Comparison of ENCODE assay signal across 16 mouse cellular contexts in the genomic region with DNA sequence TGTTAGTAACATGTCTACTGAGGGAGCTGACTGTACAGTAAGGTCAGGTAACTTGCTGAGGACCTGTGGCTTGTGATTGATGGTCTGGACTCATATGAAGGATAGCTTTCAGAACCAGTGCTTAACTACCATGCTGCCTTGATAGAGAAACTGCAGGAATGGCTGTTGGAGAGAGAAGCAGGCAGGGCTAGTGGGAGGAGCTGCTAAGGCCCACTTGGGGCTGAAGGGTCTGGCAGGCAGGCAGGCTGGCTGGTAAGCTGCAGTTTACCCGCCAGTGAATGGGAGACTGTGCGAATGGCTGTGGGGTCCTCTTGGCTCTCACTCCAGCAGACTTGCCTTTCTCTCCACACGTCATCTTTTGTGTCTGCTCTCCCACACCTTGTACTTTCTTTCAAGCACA. TPM values are rescaled to one million over a fixed set of nuclear protein-coding genes. Genes with fewer than 3 reads are reported as not detected.
A peak's percentile ranks its signal among the peaks of the same experiment; 100 is the strongest.
DNase-seq lines count a peak whose midpoint lies in the region; ATAC-seq and TF ChIP-seq lines count a peak whose summit lies in the region.
"Had no signal": no experiment of that assay in that cellular context is flagged by ENCODE, and none has a peak within 500 bp of the region (broad histone marks: within the 10 kb centered on the region; RNA-seq: fewer than 3 reads in every experiment).

No protein-coding gene starts in this region.

- no peaks in the 10 kb centered on the region for H3K9me3 ChIP-seq in lung, postnatal 0 days (ENCODE audit: low read length)
- no peaks in the 10 kb centered on the region for H3K9me3 ChIP-seq in intestine, embryonic 15.5 days
- no peaks in the 10 kb centered on the region for H3K9me3 ChIP-seq in liver, postnatal 0 days (ENCODE audit: low read length)
- H3K9me3 ChIP-seq: heart, embryonic 15.5 days; limb, embryonic 15.5 days; midbrain, embryonic 15.5 days had no signal

- peak overlapping the region; percentile 14; the same call in 1 of the 2 replicates for H3K4me2 ChIP-seq in lung, postnatal 0 days (replicated peaks; ENCODE audit: low read depth, low read length)
- H3K4me2 ChIP-seq in intestine, embryonic 15.5 days (replicated peaks): no peak overlapping the region
- H3K4me2 ChIP-seq in liver, postnatal 0 days (ENCODE audit: low read depth, low read length): no peak overlapping the region; the same call in 1 of the 2 replicates
- H3K4me2 ChIP-seq: heart, embryonic 15.5 days; limb, embryonic 15.5 days; midbrain, embryonic 15.5 days had no signal

- TF ChIP-seq EP300 in lung, postnatal 0 days (IDR thresholded peaks at IDR 0.05): no peak
- TF ChIP-seq EP300 in liver, postnatal 0 days (IDR thresholded peaks at IDR 0.05; ENCODE audit: low read depth): no peak

- no peaks in the 10 kb centered on the region for H3K27me3 ChIP-seq in kidney, adult 2 months (replicated peaks; ENCODE audit: control insufficient read depth, insufficient read depth, low read length)
- H3K27me3 ChIP-seq in lung, postnatal 0 days (replicated peaks; ENCODE audit: insufficient read depth, low read length): no peaks in the 10 kb centered on the region
- H3K27me3 ChIP-seq in intestine, embryonic 15.5 days (replicated peaks): no peaks in the 10 kb centered on the region
- no peaks in the 10 kb centered on the region for H3K27me3 ChIP-seq in liver, postnatal 0 days (ENCODE audit: insufficient read depth, low read length)
- H3K27me3 ChIP-seq: heart, embryonic 15.5 days; limb, embryonic 15.5 days; midbrain, embryonic 15.5 days had no signal

- no peak for DNase-seq in kidney, adult 2 months
- DNase-seq in kidney, adult 18-20 months: no peak
- DNase-seq in lung, postnatal 0 days (ENCODE audit: low spot score): peak; percentile 35
- no peak for DNase-seq in lung, postnatal 25 days (ENCODE audit: low spot score)
- no peak for DNase-seq in liver, postnatal 0 days
- no peak for DNase-seq in testis, postnatal 10 days (ENCODE audit: low spot score)
- DNase-seq: adrenal gland, postnatal 36 days; cerebellum, postnatal 25 days; gastrocnemius, postnatal 36 days; kidney, postnatal 14 days; right cerebral cortex, adult 18-20 months had no signal

- TF ChIP-seq POLR2A in kidney, adult 2 months (IDR thresholded peaks at IDR 0.05; ENCODE audit: low read depth, low read length): no peak

- WGBS in kidney, adult 2 months: 62% methylated on average over 3 of the region's 3 CpGs
- 22% methylated on average over 3 of the region's 3 CpGs for WGBS in lung, postnatal 0 days
- WGBS in intestine, embryonic 15.5 days: 42% methylated on average over 3 of the region's 3 CpGs
- 63% methylated on average over 3 of the region's 3 CpGs for WGBS in liver, postnatal 0 days (ENCODE audit: insufficient replicate concordance)

- 0 out of 2 replicates have a peak overlapping the region, but pooled peaks have one; percentile 8 for H3K27ac ChIP-seq in kidney, adult 2 months (ENCODE audit: insufficient read depth, low read depth, low read length)
- H3K27ac ChIP-seq in lung, postnatal 0 days (ENCODE audit: low read length): no peak overlapping the region; the same call in 1 of the 2 replicates
- H3K27ac ChIP-seq in intestine, embryonic 15.5 days: peak overlapping the region; percentile 41; the same call in 1 of the 2 replicates
- H3K27ac ChIP-seq in liver, postnatal 0 days (ENCODE audit: low read depth): peak overlapping the region; percentile 13
- H3K27ac ChIP-seq: heart, embryonic 15.5 days; limb, embryonic 15.5 days; midbrain, embryonic 15.5 days had no signal

- no peak overlapping the region for H3K4me3 ChIP-seq in kidney, adult 2 months (ENCODE audit: insufficient read depth, low read depth, low read length)
- no peak overlapping the region for H3K4me3 ChIP-seq in lung, postnatal 0 days (ENCODE audit: low read depth, low read length)
- H3K4me3 ChIP-seq in intestine, embryonic 15.5 days (replicated peaks): no peak overlapping the region
- H3K4me3 ChIP-seq in liver, postnatal 0 days (ENCODE audit: low read depth, low read length): no peak overlapping the region
- H3K4me3 ChIP-seq: heart, embryonic 15.5 days; limb, embryonic 15.5 days; midbrain, embryonic 15.5 days had no signal

- H3K4me1 ChIP-seq in kidney, adult 2 months (ENCODE audit: control insufficient read depth, insufficient read depth, low read length): peaks cover 36% of the 10 kb centered on the region
- peaks cover 3% of the 10 kb centered on the region; the same call in 1 of the 2 replicates for H3K4me1 ChIP-seq in lung, postnatal 0 days (ENCODE audit: insufficient read depth, low read depth, low read length)
- peaks cover 31% of the 10 kb centered on the region for H3K4me1 ChIP-seq in intestine, embryonic 15.5 days (replicated peaks)
- peaks cover 51% of the 10 kb centered on the region for H3K4me1 ChIP-seq in liver, postnatal 0 days (ENCODE audit: insufficient read depth)

- no peak for TF ChIP-seq CTCF in kidney, adult 2 months (conservative IDR thresholded peaks at IDR 0.05; ENCODE audit: insufficient read depth, insufficient read length, low read depth, low read length)
- TF ChIP-seq CTCF in lung, postnatal 0 days (IDR thresholded peaks at IDR 0.05): no peak
- TF ChIP-seq CTCF in liver, postnatal 0 days (IDR thresholded peaks at IDR 0.05; ENCODE audit: low read depth): no peak

- peak; percentile 53; the same call in 1 of the 2 replicates for ATAC-seq in lung, postnatal 0 days
- no peak for ATAC-seq in intestine, embryonic 15.5 days
- no peak for ATAC-seq in liver, postnatal 0 days
- ATAC-seq in megakaryocyte progenitor cell, adult 5-6 weeks (replicated peaks; ENCODE audit: poor library complexity): no peak
- ATAC-seq: midbrain, embryonic 15.5 days had no signal

- H3K9ac ChIP-seq in lung, postnatal 0 days (replicated peaks; ENCODE audit: low read depth): no peak overlapping the region
- H3K9ac ChIP-seq in intestine, embryonic 15.5 days: no peak overlapping the region
- H3K9ac ChIP-seq in liver, postnatal 0 days (replicated peaks): no peak overlapping the region
- H3K9ac ChIP-seq: heart, embryonic 15.5 days; limb, embryonic 15.5 days; midbrain, embryonic 15.5 days had no signal

- 0 out of 2 replicates have a peak, but pooled peaks cover 3% of the 10 kb centered on the region for H3K36me3 ChIP-seq in kidney, adult 2 months (ENCODE audit: control insufficient read depth, insufficient read depth, low read length)
- no peaks in the 10 kb centered on the region for H3K36me3 ChIP-seq in lung, postnatal 0 days (ENCODE audit: insufficient read depth, low read length)
- H3K36me3 ChIP-seq in intestine, embryonic 15.5 days: no peaks in the 10 kb centered on the region
- H3K36me3 ChIP-seq in liver, postnatal 0 days (replicated peaks; ENCODE audit: insufficient read depth, low read length): 0 out of 2 replicates have a peak, but pooled peaks cover 5% of the 10 kb centered on the region
- H3K36me3 ChIP-seq: midbrain, embryonic 15.5 days had no signal

RNA-seq across cellular contexts. Expression of a gene that starts 13.6 kb away (rescaled TPM):
- 49.0 and 58.9 TPM in 2 replicates for polyA plus RNA-seq in kidney, adult 2 months (2012; rRNA removed)
- 93.6 and 100 TPM in 2 replicates for polyA plus RNA-seq in lung, postnatal 0 days (2015; fragmentation: Nextera tagmentation; extraction: Ambion mirVana)
- 46.1 and 49.4 TPM in 2 replicates for polyA plus RNA-seq in intestine, embryonic 15.5 days (2015; fragmentation: Nextera tagmentation; extraction: Ambion mirVana)
- 24.0 and 25.5 TPM in 2 replicates for polyA plus RNA-seq in liver, postnatal 0 days (2015; fragmentation: Nextera tagmentation; extraction: Ambion mirVana)
- 16.5 and 19.7 TPM in 2 replicates for total RNA-seq in megakaryocyte progenitor cell, adult 5-6 weeks (2015)
- total RNA-seq in megakaryocyte progenitor cell, adult 5-6 weeks (2017): 19.7 and 22.9 TPM in 2 replicates
